Mouse (Mus musculus) liver, adult 2 months (tissue): ENCODE data around the gene Rap1gap2.

Experiments used
- CTCF ChIP-seq: fragments of 200-500 bp; IDR thresholded peaks from 2 replicates; pipeline ENCODE4 v1.5.1; 2011; ENCODE audit warnings: low read depth, low read length, control low read depth
- POLR2A ChIP-seq: fragments of 200-500 bp; IDR thresholded peaks from 2 replicates; pipeline ENCODE4 v1.6.1; 2011; ENCODE audit warnings: low read length, control low read depth; ENCODE audit not compliant: insufficient read depth; ENCODE audit errors: extremely low read depth

GRCm38 (mm10) chr11:74524050-74524965, 86.4 kb downstream of the Rap1gap2 start:
- TF ChIP-seq CTCF (no peak), POLR2A (no peak)
